Mouse (Mus musculus) kidney, postnatal 4 days (tissue): ENCODE results near the gene Tomm22.
A peak's percentile ranks its signal among the peaks of the same experiment; 100 is the strongest.

Source experiments
- DNase-seq, 2 experiments: peaks; one replicate each; pipeline ENCODE4 v3.0.0; 2021; ENCODE audit warnings: mixed read lengths in 2 of 2

The Tomm22 gene

GRCm38 (mm10) chr15:79686046-79686869 lies 15.6 kb downstream of the Tomm22 start:
- no peak for DNase-seq

GRCm38 (mm10) chr15:79687175-79687574 lies 16.5 kb downstream of the Tomm22 start:
- DNase-seq: no peak

GRCm38 (mm10) chr15:79687646-79688267 lies 17.1 kb downstream of the Tomm22 start, which contains the start of gene Josd1:
Gene Josd1, minus strand, starts transcription at chr15:79687919.
- peak; percentile 96 to 97 for DNase-seq

GRCm38 (mm10) chr15:79688268-79688956 lies 17.8 kb downstream of the Tomm22 start:
- DNase-seq: no peak

GRCm38 (mm10) chr15:79689662-79690425 lies 19.2 kb downstream of the Tomm22 start:
- no peak for DNase-seq

GRCm38 (mm10) chr15:79690426-79691022 lies 19.9 kb downstream of the Tomm22 start, which contains the start of gene Gtpbp1:
Gene Gtpbp1, plus strand, starts transcription at chr15:79690845.
- peak; percentile 96 to 97 for DNase-seq

GRCm38 (mm10) chr15:79691023-79691508 lies 20.4 kb downstream of the Tomm22 start:
- no peak for DNase-seq

GRCm38 (mm10) chr15:79692334-79692733 lies 21.7 kb downstream of the Tomm22 start:
- no peak for DNase-seq

- DNase-seq: no peak
Measured at GRCm38 (mm10) chr15:79693740-79694139, 23.1 kb downstream of the Tomm22 start.

- DNase-seq: no peak
Measured at GRCm38 (mm10) chr15:79694512-79694911, 23.9 kb downstream of the Tomm22 start.

GRCm38 (mm10) chr15:79695516-79695915 lies 24.9 kb downstream of the Tomm22 start:
- no peak for DNase-seq

GRCm38 (mm10) chr15:79696508-79696907 lies 25.8 kb downstream of the Tomm22 start:
- DNase-seq: no peak

GRCm38 (mm10) chr15:79697011-79697410 lies 26.4 kb downstream of the Tomm22 start:
- DNase-seq: peak in 1 of 2 experiments; percentile 23

- no peak for DNase-seq
Measured at GRCm38 (mm10) chr15:79697558-79698187, 27.0 kb downstream of the Tomm22 start.

GRCm38 (mm10) chr15:79706603-79707214 lies 36.0 kb downstream of the Tomm22 start:
- DNase-seq: no peak

GRCm38 (mm10) chr15:79708229-79708822 lies 37.7 kb downstream of the Tomm22 start:
- DNase-seq: no peak

GRCm38 (mm10) chr15:79715646-79716045 lies 45.0 kb downstream of the Tomm22 start:
- DNase-seq: no peak

- no peak for DNase-seq
Measured at GRCm38 (mm10) chr15:79716710-79717109, 46.0 kb downstream of the Tomm22 start.

GRCm38 (mm10) chr15:79720267-79720666 lies 49.6 kb downstream of the Tomm22 start:
- DNase-seq: no peak

- no peak for DNase-seq
Measured at GRCm38 (mm10) chr15:79720796-79721195, 50.1 kb downstream of the Tomm22 start.
